13 mouse cellular contexts compared by ENCODE assay signal in genomic region chr5:88890146-88890545, GRCm38 (mm10). TPM values are rescaled to one million over a fixed set of nuclear protein-coding genes. Genes with fewer than 3 reads are reported as not detected.
"Had no signal": no experiment of that assay in that cellular context is flagged by ENCODE, and none has a peak within 500 bp of the region (broad histone marks: within the 10 kb centered on the region; RNA-seq: fewer than 3 reads in every experiment).

No protein-coding gene starts in this region.

- DNase-seq: kidney, postnatal 10 days; layer of hippocampus, postnatal 36 days; lung, adult 18-20 months; right cerebral cortex, adult 18-20 months; spleen, adult 18-20 months; thymus, adult 18-20 months; thymus, postnatal 25 days had no signal

- H3K4me3 ChIP-seq: limb, embryonic 13.5 days; midbrain, embryonic 12.5 days; neural tube, embryonic 13.5 days had no signal

- ATAC-seq: midbrain, embryonic 16.5 days had no signal

- H3K27ac ChIP-seq: limb, embryonic 13.5 days; liver, embryonic 14.5 days; midbrain, embryonic 12.5 days; neural tube, embryonic 13.5 days had no signal

RNA-seq across cellular contexts. Expression of gene Slc4a4, which starts 3.5 kb away (rescaled TPM):
- total RNA-seq: megakaryocyte-erythroid progenitor cell, adult 5-6 weeks had no signal
